Comparison of ENCODE assay signal across 8 mouse cellular contexts in genomic region chr7:100537519-100537902, GRCm38 (mm10). TPM values are rescaled to one million over a fixed set of nuclear protein-coding genes. Genes with fewer than 3 reads are reported as not detected.
DNase-seq lines count a peak whose midpoint lies in the region; ATAC-seq and TF ChIP-seq lines count a peak whose summit lies in the region.

No protein-coding gene starts in this region.

- no peak for DNase-seq in layer of hippocampus, adult 2 months (ENCODE audit: low spot score in 2 of 2)
- DNase-seq in layer of hippocampus, postnatal 10 days (ENCODE audit: low spot score in 2 of 2), result no peak
- DNase-seq in right cerebral cortex, adult 18-20 months, result no peak
- DNase-seq in cerebellum, adult 18-20 months, result no peak
- DNase-seq in ovary, adult 18-20 months (ENCODE audit: low spot score), result no peak

- H3K9me3 ChIP-seq in embryonic facial prominence, embryonic 13.5 days, result no peaks in the 10 kb centered on the region
- H3K9me3 ChIP-seq in intestine, embryonic 16.5 days (ENCODE audit: control insufficient read depth, low read length), result no peaks in the 10 kb centered on the region
- H3K9me3 ChIP-seq in neural tube, embryonic 12.5 days, result no peaks in the 10 kb centered on the region

- peaks cover 10% of the 10 kb centered on the region for H3K4me1 ChIP-seq in embryonic facial prominence, embryonic 13.5 days
- peaks cover 4% of the 10 kb centered on the region; the same call in 1 of the 2 replicates for H3K4me1 ChIP-seq in intestine, embryonic 16.5 days (ENCODE audit: control insufficient read depth, insufficient read depth, low read length)
- H3K4me1 ChIP-seq in neural tube, embryonic 12.5 days, result peaks cover 10% of the 10 kb centered on the region

- H3K27me3 ChIP-seq in embryonic facial prominence, embryonic 13.5 days, result no peaks in the 10 kb centered on the region
- no peaks in the 10 kb centered on the region for H3K27me3 ChIP-seq in intestine, embryonic 16.5 days (replicated peaks; ENCODE audit: control insufficient read depth, insufficient read depth, low read length)
- no peaks in the 10 kb centered on the region for H3K27me3 ChIP-seq in neural tube, embryonic 12.5 days (replicated peaks)

- TF ChIP-seq CTCF in layer of hippocampus, adult 2 months (conservative IDR thresholded peaks at IDR 0.05), result no peak

- peak overlapping the region; percentile 95 for H3K4me3 ChIP-seq in layer of hippocampus, adult 2 months
- peak overlapping the region; percentile 70 for H3K4me3 ChIP-seq in embryonic facial prominence, embryonic 13.5 days
- peak overlapping the region; percentile 80 for H3K4me3 ChIP-seq in intestine, embryonic 16.5 days (ENCODE audit: low read length)
- peak overlapping the region; percentile 58 for H3K4me3 ChIP-seq in neural tube, embryonic 12.5 days

- H3K9ac ChIP-seq in embryonic facial prominence, embryonic 13.5 days, result peak overlapping the region; percentile 81
- peak overlapping the region; percentile 85 for H3K9ac ChIP-seq in intestine, embryonic 16.5 days (ENCODE audit: low read depth, low read length)
- H3K9ac ChIP-seq in neural tube, embryonic 12.5 days, result peak overlapping the region; percentile 66

- H3K36me3 ChIP-seq in embryonic facial prominence, embryonic 13.5 days, result peaks cover 19% of the 10 kb centered on the region
- H3K36me3 ChIP-seq in intestine, embryonic 16.5 days (ENCODE audit: control insufficient read depth, insufficient read depth, low read length), result peaks cover 12% of the 10 kb centered on the region
- H3K36me3 ChIP-seq in neural tube, embryonic 12.5 days, result peaks cover 18% of the 10 kb centered on the region

- peak overlapping the region; percentile 95 for H3K27ac ChIP-seq in layer of hippocampus, adult 2 months
- 0 out of 2 replicates have a peak overlapping the region, but pooled peaks have one; percentile 81 for H3K27ac ChIP-seq in embryonic facial prominence, embryonic 13.5 days
- H3K27ac ChIP-seq in intestine, embryonic 16.5 days (ENCODE audit: low read length), result peak overlapping the region; percentile 98
- H3K27ac ChIP-seq in neural tube, embryonic 12.5 days, result no peak overlapping the region

- WGBS in embryonic facial prominence, embryonic 13.5 days, result 32% methylated on average over 7 of the region's 7 CpGs
- WGBS in intestine, embryonic 16.5 days, result 18% methylated on average over 7 of the region's 7 CpGs
- WGBS in neural tube, embryonic 12.5 days, result 33% methylated on average over 7 of the region's 7 CpGs

- peak overlapping the region; percentile 62 for H3K4me2 ChIP-seq in embryonic facial prominence, embryonic 13.5 days
- H3K4me2 ChIP-seq in intestine, embryonic 16.5 days (ENCODE audit: low read depth, low read length), result peak overlapping the region; percentile 57
- peak overlapping the region; percentile 56 for H3K4me2 ChIP-seq in neural tube, embryonic 12.5 days (replicated peaks)

- ATAC-seq in embryonic facial prominence, embryonic 13.5 days (ENCODE audit: insufficient number of reproducible peaks, insufficient read depth, low FRiP score, low TSS enrichment, low read depth), result no peak
- ATAC-seq in intestine, embryonic 16.5 days, result peak; percentile 61
- no peak for ATAC-seq in neural tube, embryonic 12.5 days (ENCODE audit: low FRiP score, low read depth)

RNA-seq across cellular contexts. Expression of gene Coa4, which starts 0.6 kb away (rescaled TPM):
- total RNA-seq in layer of hippocampus, adult 2 months (2021), result 1 to 10 TPM; 7.8 to 9.4 TPM
- 1 to 10 TPM; 5.9 to 6.9 TPM for total RNA-seq in layer of hippocampus, postnatal 10 days (2021)
- 17.6 and 18.8 TPM in 2 replicates for polyA plus RNA-seq in embryonic facial prominence, embryonic 13.5 days (2015; fragmentation: Nextera tagmentation; extraction: Ambion mirVana)
- 59.2 and 59.3 TPM in 2 replicates for polyA plus RNA-seq in intestine, embryonic 16.5 days (2015; fragmentation: Nextera tagmentation; extraction: Ambion mirVana)
- 16.3 and 17.5 TPM in 2 replicates for polyA plus RNA-seq in neural tube, embryonic 12.5 days (2016; fragmentation: Nextera tagmentation; extraction: Ambion mirVana)

RNA-seq across cellular contexts. Expression of gene Dnajb13, which starts 22.8 kb away (rescaled TPM):
- total RNA-seq in layer of hippocampus, adult 2 months (2021), result under 1 TPM; 0.39 to 0.51 TPM
- total RNA-seq in layer of hippocampus, postnatal 10 days (2021), result under 1 TPM; 0.50 to 0.87 TPM
- polyA plus RNA-seq in embryonic facial prominence, embryonic 13.5 days (2015; fragmentation: Nextera tagmentation; extraction: Ambion mirVana), result 0.18 and 0.26 TPM in 2 replicates
- polyA plus RNA-seq in intestine, embryonic 16.5 days (2015; fragmentation: Nextera tagmentation; extraction: Ambion mirVana), result 0.48 and 0.50 TPM in 2 replicates
- 0.56 and 0.78 TPM in 2 replicates for polyA plus RNA-seq in neural tube, embryonic 12.5 days (2016; fragmentation: Nextera tagmentation; extraction: Ambion mirVana)

RNA-seq across cellular contexts. Expression of gene Ucp2, which starts 44.4 kb away (rescaled TPM):
- 10 to 100 TPM; 69.0 to 72.4 TPM for total RNA-seq in layer of hippocampus, adult 2 months (2021)
- 10 to 100 TPM; 58.2 to 66.6 TPM for total RNA-seq in layer of hippocampus, postnatal 10 days (2021)
- polyA plus RNA-seq in embryonic facial prominence, embryonic 13.5 days (2015; fragmentation: Nextera tagmentation; extraction: Ambion mirVana), result 159 and 170 TPM in 2 replicates
- 368 and 382 TPM in 2 replicates for polyA plus RNA-seq in intestine, embryonic 16.5 days (2015; fragmentation: Nextera tagmentation; extraction: Ambion mirVana)
- 110 and 111 TPM in 2 replicates for polyA plus RNA-seq in neural tube, embryonic 12.5 days (2016; fragmentation: Nextera tagmentation; extraction: Ambion mirVana)
